Mouse (Mus musculus): ENCODE data around the gene Id3.

DNA sequence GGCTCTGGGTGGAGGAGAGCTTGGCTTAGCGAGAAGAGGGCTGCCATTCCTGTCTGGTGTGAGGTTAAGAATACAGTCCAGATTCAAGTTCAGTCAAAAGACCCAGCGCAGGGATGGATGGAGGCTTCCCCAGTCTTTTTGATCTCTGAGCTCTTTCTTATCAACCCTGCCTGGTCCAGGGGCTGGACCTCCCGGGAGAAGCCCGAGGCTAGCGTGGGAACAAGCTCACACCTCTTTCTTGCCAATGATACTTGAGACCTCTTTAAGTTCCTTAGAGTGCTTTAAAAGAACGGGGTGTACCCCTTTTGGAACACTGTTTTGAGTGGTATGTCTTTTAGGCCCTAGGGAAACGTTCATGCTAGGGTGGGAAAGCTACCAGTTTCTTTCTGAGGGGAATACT, 51.7 kb downstream of the Id3 start:
- no peak for TF ChIP-seq CTCF (IDR thresholded peaks at IDR 0.05; ENCODE audit: low read depth, low read length)
- no peak for TF ChIP-seq GATA1 (IDR thresholded peaks at IDR 0.05; ENCODE audit: borderline replicate concordance, low read length)
